Mouse (Mus musculus): ENCODE data around the gene Gimap1. TPM values are rescaled to one million over a fixed set of nuclear protein-coding genes. Genes with fewer than 3 reads are reported as not detected.

The Gimap1 gene
- total and polyA plus RNA-seq, 3 experiments, result 54.5 to 144 (median 91.8) TPM

- in situ Hi-C loops (cut with MboI; ENCODE audit: low pct_ligation_motif_present, low pct_unique_long_range_greater_than_20kb, low sequenced_read_pairs) (loop anchor here (5.0 kb wide), 1 partner anchor 35 kb away; no protein-coding TSS in a partner anchor), dilution Hi-C loops (cut with MboI; ENCODE audit: extremely low pct_ligation_motif_present, extremely low pct_unique_long_range_greater_than_20kb, low sequenced_read_pairs) (no loop called here)
- Histone ChIP-seq H3K79me2 (replicated peaks; ENCODE audit: control insufficient read depth, extremely low read depth, insufficient read depth, poor library complexity, severe bottlenecking) (peaks cover 44% of the 10 kb centered on the region), H3K9me3 (replicated peaks; ENCODE audit: low read length) (peaks cover 2% of the 10 kb centered on the region), H3K4me2 (ENCODE audit: insufficient read depth, low read depth, poor library complexity, severe bottlenecking) (peak overlapping the region; percentile 14; the same call in 1 of the 2 replicates), H3K4me1 (ENCODE audit: control insufficient read depth in 1 of 2, insufficient read depth in 2 of 2) (peaks cover 20 to 62% of the 10 kb centered on the region in 2 experiments), H3K9ac (ENCODE audit: insufficient read depth, low read depth) (peak overlapping the region; percentile 72), H3K27ac (ENCODE audit: insufficient read depth, low read depth) (peak overlapping the region; percentile 40), H3K27me3 (replicated peaks) (no peaks in the 10 kb centered on the region), H3K4me3 (replicated peaks in 1 of 3; ENCODE audit: low read depth in 2 of 3, low read length in 2 of 3, poor library complexity in 1 of 3) (no peak overlapping the region), H3K36me3 (replicated peaks in 1 of 2; ENCODE audit: control insufficient read depth in 1 of 2, insufficient read depth in 1 of 2, low read length in 1 of 2) (peaks cover 7 to 18% of the 10 kb centered on the region in 2 experiments)
- no peak for DNase-seq (ENCODE audit: extremely low read depth)
- TF ChIP-seq JUN (IDR thresholded peaks at IDR 0.05; ENCODE audit: insufficient read depth, low read depth, low read length), result no peak
- TF ChIP-seq GABPA (IDR thresholded peaks at IDR 0.05; ENCODE audit: insufficient replicate concordance, low read depth, low read length), result no peak
Measured at GRCm38 (mm10) chr6:48737053-48737452, 1.8 kb upstream of the Gimap1 start.

GRCm38 (mm10) chr6:48737688-48738087 is 1.2 kb upstream of the Gimap1 start:
- H3K27ac ChIP-seq (ENCODE audit: insufficient read depth, low read depth), result peak overlapping the region; percentile 40
- peaks cover 7% of the 10 kb centered on the region for H3K9me3 ChIP-seq (replicated peaks; ENCODE audit: low read length)
- H3K27me3 ChIP-seq (replicated peaks), result no peaks in the 10 kb centered on the region
- TF ChIP-seq ELF1 (IDR thresholded peaks at IDR 0.05; ENCODE audit: low read depth, low read length), result no peak
- peaks cover 14 to 25% of the 10 kb centered on the region in 2 experiments for H3K36me3 ChIP-seq (replicated peaks in 1 of 2; ENCODE audit: control insufficient read depth in 1 of 2, insufficient read depth in 1 of 2, low read length in 1 of 2)
- H3K4me3 ChIP-seq (replicated peaks in 1 of 3; ENCODE audit: low read depth in 2 of 3, low read length in 2 of 3, poor library complexity in 1 of 3), result peak overlapping the region in 2 of 3 experiments; percentile 17 to 66
- no peak for DNase-seq (ENCODE audit: extremely low read depth)
- peaks cover 50% of the 10 kb centered on the region for H3K79me2 ChIP-seq (replicated peaks; ENCODE audit: control insufficient read depth, extremely low read depth, insufficient read depth, poor library complexity, severe bottlenecking)
- peaks cover 17 to 61% of the 10 kb centered on the region in 2 experiments for H3K4me1 ChIP-seq (ENCODE audit: control insufficient read depth in 1 of 2, insufficient read depth in 2 of 2)
- H3K9ac ChIP-seq (ENCODE audit: insufficient read depth, low read depth), result peak overlapping the region; percentile 72
- dilution Hi-C loops (cut with MboI; ENCODE audit: extremely low pct_ligation_motif_present, extremely low pct_unique_long_range_greater_than_20kb, low sequenced_read_pairs), result no loop called here
- H3K4me2 ChIP-seq (ENCODE audit: insufficient read depth, low read depth, poor library complexity, severe bottlenecking), result peak overlapping the region; percentile 53
- in situ Hi-C loops (cut with MboI; ENCODE audit: low pct_ligation_motif_present, low pct_unique_long_range_greater_than_20kb, low sequenced_read_pairs), result loop anchor here (5.0 kb wide), 1 partner anchor 35 kb away; no protein-coding TSS in a partner anchor

GRCm38 (mm10) chr6:48739780-48740055 is 864 bp downstream of the Gimap1 start:
- Histone ChIP-seq H3K27ac (ENCODE audit: insufficient read depth, low read depth) (peak overlapping the region; percentile 83), H3K9me3 (replicated peaks; ENCODE audit: low read length) (peaks cover 11% of the 10 kb centered on the region), H3K36me3 (replicated peaks in 1 of 2; ENCODE audit: control insufficient read depth in 1 of 2, insufficient read depth in 1 of 2, low read length in 1 of 2) (peaks cover 25 to 36% of the 10 kb centered on the region in 2 experiments), H3K4me2 (ENCODE audit: insufficient read depth, low read depth, poor library complexity, severe bottlenecking) (peak overlapping the region; percentile 89), H3K27me3 (replicated peaks) (no peaks in the 10 kb centered on the region), H3K4me3 (replicated peaks in 1 of 3; ENCODE audit: low read depth in 2 of 3, low read length in 2 of 3, poor library complexity in 1 of 3) (peak overlapping the region; percentile 66 to 76 (median 72)), H3K79me2 (replicated peaks; ENCODE audit: control insufficient read depth, extremely low read depth, insufficient read depth, poor library complexity, severe bottlenecking) (peaks cover 67% of the 10 kb centered on the region), H3K4me1 (ENCODE audit: control insufficient read depth in 1 of 2, insufficient read depth in 2 of 2) (peaks cover 13 to 60% of the 10 kb centered on the region in 2 experiments), H3K9ac (ENCODE audit: insufficient read depth, low read depth) (peak overlapping the region; percentile 82)
- TF ChIP-seq CHD1 (IDR thresholded peaks at IDR 0.05; ENCODE audit: low read depth, low read length) (peak; percentile 46; the same call in 1 of the 2 replicates), ZKSCAN1 (IDR thresholded peaks at IDR 0.05; ENCODE audit: borderline replicate concordance, low read depth, low read length) (no peak), RCOR1 (conservative IDR thresholded peaks at IDR 0.05; ENCODE audit: low read depth, low read length) (no peak), JUN (IDR thresholded peaks at IDR 0.05; ENCODE audit: insufficient read depth, low read depth, low read length) (no peak), MAX (IDR thresholded peaks at IDR 0.05; ENCODE audit: low read length) (0 out of 2 replicates have a peak, but pooled peaks have one; percentile 8), HCFC1 (IDR thresholded peaks at IDR 0.05; ENCODE audit: low read depth, low read length) (no peak), ZMIZ1 (IDR thresholded peaks at IDR 0.05; ENCODE audit: low read depth, low read length) (no peak)
- no peak for DNase-seq (ENCODE audit: extremely low read depth)
- dilution Hi-C loops (cut with MboI; ENCODE audit: extremely low pct_ligation_motif_present, extremely low pct_unique_long_range_greater_than_20kb, low sequenced_read_pairs) (no loop called here), in situ Hi-C loops (cut with MboI; ENCODE audit: low pct_ligation_motif_present, low pct_unique_long_range_greater_than_20kb, low sequenced_read_pairs) (loop anchor here (5.0 kb wide), 1 partner anchor 37 kb away; no protein-coding TSS in a partner anchor)

Data from CH12.LX (cell line).